16 mouse cellular contexts compared by ENCODE assay signal in the genomic region with DNA sequence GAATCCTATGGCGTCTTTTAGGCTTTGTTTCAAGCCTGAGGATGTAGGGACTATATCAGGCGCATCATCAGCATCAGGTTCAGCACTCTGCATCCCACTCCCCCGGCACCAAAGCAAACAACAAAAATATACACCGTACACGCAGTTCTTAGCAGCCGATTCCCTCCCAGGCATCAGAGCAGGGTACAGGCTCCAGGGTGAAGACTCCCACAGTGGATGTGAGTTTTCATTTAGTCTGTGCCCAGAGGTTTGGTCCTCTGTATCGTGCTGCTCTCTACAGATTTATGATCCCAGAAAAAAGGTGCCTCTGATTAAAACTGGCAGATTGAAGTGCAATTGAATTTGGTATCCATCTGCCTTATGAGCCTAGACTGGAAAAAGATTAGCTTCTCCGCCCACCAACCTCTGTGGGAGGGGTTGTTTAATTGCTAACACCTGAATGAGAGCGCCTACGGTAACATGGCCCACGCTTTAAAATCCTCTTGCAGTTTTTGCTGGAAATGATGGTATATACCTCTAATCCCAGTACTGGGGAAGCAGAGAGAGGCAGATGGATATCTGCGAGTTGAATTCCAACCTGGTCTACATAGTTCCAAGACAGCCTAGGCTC. TPM values are rescaled to one million over a fixed set of nuclear protein-coding genes. Genes with fewer than 3 reads are reported as not detected.
A peak's percentile ranks its signal among the peaks of the same experiment; 100 is the strongest.
DNase-seq lines count a peak whose midpoint lies in the region; ATAC-seq and TF ChIP-seq lines count a peak whose summit lies in the region.
"Had no signal": no experiment of that assay in that cellular context is flagged by ENCODE, and none has a peak within 500 bp of the region (broad histone marks: within the 10 kb centered on the region; RNA-seq: fewer than 3 reads in every experiment).

No protein-coding gene starts in this region.

- H3K9ac ChIP-seq in forebrain, embryonic 14.5 days (ENCODE audit: low read length): peak overlapping the region; percentile 41
- H3K9ac ChIP-seq in forebrain, embryonic 11.5 days (ENCODE audit: low read length): no peak overlapping the region
- 0 out of 2 replicates have a peak overlapping the region, but pooled peaks have one; percentile 18 for H3K9ac ChIP-seq in midbrain, embryonic 16.5 days (ENCODE audit: low read depth, low read length)
- H3K9ac ChIP-seq in midbrain, embryonic 14.5 days (replicated peaks; ENCODE audit: low read length): no peak overlapping the region
- no peak overlapping the region for H3K9ac ChIP-seq in hindbrain, embryonic 16.5 days (ENCODE audit: low read depth, low read length)
- H3K9ac ChIP-seq in kidney, embryonic 15.5 days: no peak overlapping the region
- H3K9ac ChIP-seq: heart, embryonic 13.5 days; liver, embryonic 13.5 days had no signal

- H3K9me3 ChIP-seq in forebrain, embryonic 14.5 days (replicated peaks; ENCODE audit: control insufficient read depth, low read length): no peaks in the 10 kb centered on the region
- no peaks in the 10 kb centered on the region for H3K9me3 ChIP-seq in forebrain, embryonic 11.5 days (ENCODE audit: control insufficient read depth, low read length)
- H3K9me3 ChIP-seq in midbrain, embryonic 16.5 days (replicated peaks; ENCODE audit: control insufficient read depth, low read length, poor library complexity, severe bottlenecking): no peaks in the 10 kb centered on the region
- H3K9me3 ChIP-seq in midbrain, embryonic 14.5 days (ENCODE audit: control insufficient read depth, low read length): no peaks in the 10 kb centered on the region
- no peaks in the 10 kb centered on the region for H3K9me3 ChIP-seq in hindbrain, embryonic 16.5 days (ENCODE audit: control insufficient read depth, low read length)
- no peaks in the 10 kb centered on the region for H3K9me3 ChIP-seq in kidney, embryonic 15.5 days (replicated peaks)
- H3K9me3 ChIP-seq: heart, embryonic 13.5 days; liver, embryonic 13.5 days had no signal

- H3K36me3 ChIP-seq in forebrain, embryonic 14.5 days (ENCODE audit: control insufficient read depth, insufficient read depth, low read length): no peaks in the 10 kb centered on the region
- no peaks in the 10 kb centered on the region for H3K36me3 ChIP-seq in forebrain, embryonic 11.5 days (ENCODE audit: control insufficient read depth, insufficient read depth, low read length)
- no peaks in the 10 kb centered on the region for H3K36me3 ChIP-seq in midbrain, embryonic 16.5 days (ENCODE audit: control insufficient read depth, insufficient read depth, low read length)
- no peaks in the 10 kb centered on the region for H3K36me3 ChIP-seq in midbrain, embryonic 14.5 days (ENCODE audit: control insufficient read depth, insufficient read depth, low read length)
- H3K36me3 ChIP-seq in hindbrain, embryonic 16.5 days (ENCODE audit: control insufficient read depth, insufficient read depth, low read length): no peaks in the 10 kb centered on the region
- no peaks in the 10 kb centered on the region for H3K36me3 ChIP-seq in kidney, embryonic 15.5 days
- H3K36me3 ChIP-seq: heart, embryonic 13.5 days; liver, embryonic 13.5 days had no signal

- peak; percentile 42; the same call in 1 of the 2 replicates for ATAC-seq in forebrain, embryonic 14.5 days
- ATAC-seq in forebrain, embryonic 11.5 days (replicated peaks; ENCODE audit: low FRiP score): no peak
- ATAC-seq in midbrain, embryonic 16.5 days: peak; percentile 36; the same call in 1 of the 2 replicates
- ATAC-seq in midbrain, embryonic 14.5 days (ENCODE audit: low FRiP score, low TSS enrichment): no peak
- peak; percentile 52; the same call in 1 of the 2 replicates for ATAC-seq in hindbrain, embryonic 16.5 days
- ATAC-seq in kidney, embryonic 15.5 days (replicated peaks; ENCODE audit: low FRiP score): no peak

- no peak overlapping the region for H3K4me3 ChIP-seq in forebrain, embryonic 14.5 days (ENCODE audit: low read depth, low read length)
- no peak overlapping the region for H3K4me3 ChIP-seq in forebrain, embryonic 11.5 days (ENCODE audit: low read depth, low read length)
- no peak overlapping the region for H3K4me3 ChIP-seq in midbrain, embryonic 16.5 days (ENCODE audit: low read depth, low read length)
- no peak overlapping the region for H3K4me3 ChIP-seq in midbrain, embryonic 14.5 days (replicated peaks; ENCODE audit: low read depth, low read length)
- H3K4me3 ChIP-seq in hindbrain, embryonic 16.5 days (ENCODE audit: low read length): no peak overlapping the region
- H3K4me3 ChIP-seq in olfactory bulb, adult 2 months (ENCODE audit: insufficient read depth, low read depth, low read length): no peak overlapping the region
- no peak overlapping the region for H3K4me3 ChIP-seq in kidney, embryonic 15.5 days (replicated peaks)
- H3K4me3 ChIP-seq: heart, embryonic 13.5 days; layer of hippocampus, adult 2 months; liver, embryonic 13.5 days had no signal

- H3K4me1 ChIP-seq in forebrain, embryonic 14.5 days (ENCODE audit: control insufficient read depth, insufficient read depth, low read length): peaks cover 12% of the 10 kb centered on the region
- 0 out of 2 replicates have a peak, but pooled peaks cover 1% of the 10 kb centered on the region for H3K4me1 ChIP-seq in forebrain, embryonic 11.5 days (replicated peaks; ENCODE audit: control insufficient read depth, insufficient read depth, low read length)
- peaks cover 9% of the 10 kb centered on the region; the same call in 1 of the 2 replicates for H3K4me1 ChIP-seq in midbrain, embryonic 16.5 days (ENCODE audit: control insufficient read depth, insufficient read depth, low read length)
- H3K4me1 ChIP-seq in midbrain, embryonic 14.5 days (ENCODE audit: control insufficient read depth, insufficient read depth, low read length): no peaks in the 10 kb centered on the region
- H3K4me1 ChIP-seq in hindbrain, embryonic 16.5 days (ENCODE audit: control insufficient read depth, insufficient read depth, low read depth, low read length): peaks cover 3% of the 10 kb centered on the region; the same call in 1 of the 2 replicates
- H3K4me1 ChIP-seq in olfactory bulb, adult 2 months (ENCODE audit: control insufficient read depth, insufficient read depth, low read length): peaks cover 7% of the 10 kb centered on the region
- H3K4me1 ChIP-seq in kidney, embryonic 15.5 days: 0 out of 2 replicates have a peak, but pooled peaks cover 5% of the 10 kb centered on the region
- H3K4me1 ChIP-seq: liver, embryonic 13.5 days had no signal

- H3K4me2 ChIP-seq in forebrain, embryonic 14.5 days (ENCODE audit: low read length): 0 out of 2 replicates have a peak overlapping the region, but pooled peaks have one; percentile 3
- H3K4me2 ChIP-seq in forebrain, embryonic 11.5 days (ENCODE audit: low read depth, low read length, severe bottlenecking): no peak overlapping the region
- no peak overlapping the region for H3K4me2 ChIP-seq in midbrain, embryonic 16.5 days (ENCODE audit: low read length)
- H3K4me2 ChIP-seq in midbrain, embryonic 14.5 days (ENCODE audit: low read length): no peak overlapping the region
- H3K4me2 ChIP-seq in hindbrain, embryonic 16.5 days (ENCODE audit: low read length): no peak overlapping the region
- H3K4me2 ChIP-seq in kidney, embryonic 15.5 days: no peak overlapping the region
- H3K4me2 ChIP-seq: heart, embryonic 13.5 days; liver, embryonic 13.5 days had no signal

- H3K27me3 ChIP-seq in forebrain, embryonic 14.5 days (replicated peaks; ENCODE audit: control insufficient read depth, insufficient read depth, low read length): no peaks in the 10 kb centered on the region
- no peaks in the 10 kb centered on the region for H3K27me3 ChIP-seq in forebrain, embryonic 11.5 days (ENCODE audit: control insufficient read depth, insufficient read depth, low read length)
- no peaks in the 10 kb centered on the region; the same call in 1 of the 2 replicates for H3K27me3 ChIP-seq in midbrain, embryonic 16.5 days (ENCODE audit: control insufficient read depth, insufficient read depth, low read depth, low read length)
- no peaks in the 10 kb centered on the region for H3K27me3 ChIP-seq in midbrain, embryonic 14.5 days (ENCODE audit: control insufficient read depth, insufficient read depth, low read length)
- no peaks in the 10 kb centered on the region for H3K27me3 ChIP-seq in hindbrain, embryonic 16.5 days (replicated peaks; ENCODE audit: control insufficient read depth, insufficient read depth, low read length)
- no peaks in the 10 kb centered on the region for H3K27me3 ChIP-seq in kidney, embryonic 15.5 days
- H3K27me3 ChIP-seq: CH12.LX; heart, embryonic 13.5 days; liver, embryonic 13.5 days had no signal

- TF ChIP-seq POLR2A in olfactory bulb, adult 2 months (IDR thresholded peaks at IDR 0.05; ENCODE audit: insufficient read depth, low read depth, low read length): no peak

- no peak for DNase-seq in forebrain, embryonic 14.5 days (ENCODE audit: low spot score)
- no peak for DNase-seq in forebrain, embryonic 11.5 days (ENCODE audit: low spot score)
- DNase-seq in midbrain, embryonic 14.5 days: no peak
- DNase-seq in cerebellum, adult 11-12 months: no peak
- DNase-seq: adrenal gland, postnatal 36 days; cerebellum, postnatal 14 days; liver, embryonic 13.5 days; right cerebral cortex, postnatal 14 days; thymus, postnatal 25 days had no signal

- 0 out of 2 replicates have a peak overlapping the region, but pooled peaks have one; percentile 9 for H3K27ac ChIP-seq in forebrain, embryonic 14.5 days (ENCODE audit: low read depth, low read length)
- H3K27ac ChIP-seq in forebrain, embryonic 11.5 days (ENCODE audit: low read depth, low read length): no peak overlapping the region
- no peak overlapping the region for H3K27ac ChIP-seq in midbrain, embryonic 16.5 days (ENCODE audit: low read length)
- no peak overlapping the region for H3K27ac ChIP-seq in midbrain, embryonic 14.5 days (replicated peaks; ENCODE audit: low read depth, low read length)
- H3K27ac ChIP-seq in hindbrain, embryonic 16.5 days (ENCODE audit: low read depth, low read length): no peak overlapping the region
- 0 out of 2 replicates have a peak overlapping the region, but pooled peaks have one; percentile 29 for H3K27ac ChIP-seq in olfactory bulb, adult 2 months (ENCODE audit: insufficient read depth, low read depth, low read length)
- no peak overlapping the region for H3K27ac ChIP-seq in kidney, embryonic 15.5 days
- H3K27ac ChIP-seq: heart, embryonic 13.5 days; layer of hippocampus, adult 2 months; liver, embryonic 13.5 days had no signal

- TF ChIP-seq CTCF in olfactory bulb, adult 2 months (IDR thresholded peaks at IDR 0.05; ENCODE audit: insufficient read depth, low read depth, low read length): no peak

- 61% methylated on average over 12 of the region's 12 CpGs for WGBS in forebrain, embryonic 14.5 days
- WGBS in forebrain, embryonic 11.5 days: 67% methylated on average over 12 of the region's 12 CpGs
- WGBS in midbrain, embryonic 16.5 days: 58% methylated on average over 12 of the region's 12 CpGs
- 69% methylated on average over 12 of the region's 12 CpGs for WGBS in midbrain, embryonic 14.5 days
- WGBS in hindbrain, embryonic 16.5 days: 65% methylated on average over 12 of the region's 12 CpGs
- 41% methylated on average over 12 of the region's 12 CpGs for WGBS in olfactory bulb, adult 2 months
- 58% methylated on average over 12 of the region's 12 CpGs for WGBS in kidney, embryonic 15.5 days

RNA-seq across cellular contexts. Expression of a gene that starts 19.0 kb away (rescaled TPM):
- 81.3 and 106 TPM in 2 replicates for polyA plus RNA-seq in forebrain, embryonic 14.5 days (2014; fragmentation: Nextera tagmentation; extraction: Ambion mirVana)
- polyA plus RNA-seq in forebrain, embryonic 11.5 days (2014; fragmentation: Nextera tagmentation; extraction: Ambion mirVana): 6.6 and 7.4 TPM in 2 replicates
- polyA plus RNA-seq in midbrain, embryonic 16.5 days (2015; fragmentation: Nextera tagmentation; extraction: Ambion mirVana): 4.1 and 4.7 TPM in 2 replicates
- polyA plus RNA-seq in midbrain, embryonic 14.5 days (2014; fragmentation: Nextera tagmentation; extraction: Ambion mirVana): 2.1 and 3.1 TPM in 2 replicates
- polyA plus RNA-seq in hindbrain, embryonic 16.5 days (2015; fragmentation: Nextera tagmentation; extraction: Ambion mirVana): 3.6 and 7.5 TPM in 2 replicates
- polyA plus RNA-seq in olfactory bulb, adult 2 months (2012; ENCODE audit: insufficient read depth, insufficient read length, low replicate concordance, missing spikeins): 254 TPM in 1 of 2 replicates, not detected in the other
- polyA plus RNA-seq in kidney, embryonic 15.5 days (2015; fragmentation: Nextera tagmentation; extraction: Ambion mirVana): 4.5 and 5.0 TPM in 2 replicates

Comparison
In these comparisons a context has a peak if more than half of its experiments do, and no peak if none do; other contexts are left out.
1. ATAC-seq: peak in forebrain, embryonic 14.5 days (single experiment), midbrain, embryonic 16.5 days (single experiment) and hindbrain, embryonic 16.5 days (single experiment); none in forebrain, embryonic 11.5 days (single experiment), midbrain, embryonic 14.5 days (single experiment) and kidney, embryonic 15.5 days (single experiment).
2. H3K27ac ChIP-seq: peak in forebrain, embryonic 14.5 days (single experiment) and olfactory bulb, adult 2 months (single experiment); none in forebrain, embryonic 11.5 days (single experiment), midbrain, embryonic 16.5 days (single experiment), midbrain, embryonic 14.5 days (single experiment), hindbrain, embryonic 16.5 days (single experiment) and kidney, embryonic 15.5 days (single experiment).
3. H3K9ac ChIP-seq: peak in forebrain, embryonic 14.5 days (single experiment) and midbrain, embryonic 16.5 days (single experiment); none in forebrain, embryonic 11.5 days (single experiment), midbrain, embryonic 14.5 days (single experiment), hindbrain, embryonic 16.5 days (single experiment) and kidney, embryonic 15.5 days (single experiment).